Mouse (Mus musculus): Measurements from ENCODE around the gene Olfr97. TPM values are rescaled to one million over a fixed set of nuclear protein-coding genes. Genes with fewer than 3 reads are reported as not detected.

Gene Olfr97
- polyA plus RNA-seq, 1 experiment, result not detected

DNA sequence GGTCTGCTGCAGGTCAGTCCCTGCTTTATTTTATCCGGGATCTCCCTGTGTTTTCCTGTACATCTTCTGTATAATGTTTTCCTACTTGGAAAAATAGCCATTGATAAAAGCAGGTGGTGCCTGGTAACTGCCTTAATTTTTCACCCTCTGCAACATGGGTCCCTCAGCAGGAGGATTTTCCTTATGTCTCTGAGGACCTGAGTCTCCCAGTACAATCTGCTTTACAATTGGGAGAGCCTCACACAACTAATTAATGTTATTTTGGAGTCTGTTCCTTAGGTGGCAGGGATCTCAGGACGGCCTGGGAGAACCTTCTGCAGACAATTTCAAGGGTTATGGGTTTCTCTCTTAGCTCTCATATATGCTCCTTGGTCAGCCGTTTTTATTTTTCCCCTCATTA is 24.1 kb downstream of the Olfr97 start, which contains the start of gene Olfr95:
Gene Olfr95 (minus strand): TSS at position 101 of the 400 bp plus-strand sequence.
- H3K4me1 ChIP-seq (ENCODE audit: control insufficient read depth, insufficient read depth, insufficient read length, low read length), result no peaks in the 10 kb centered on the region
- no peak within 1 kb of the TSS for H3K4me3 ChIP-seq (ENCODE audit: insufficient read depth, low read depth, low read length)
- no peak within 1 kb of the TSS for H3K27ac ChIP-seq (replicated peaks; ENCODE audit: low read depth, low read length)

DNA sequence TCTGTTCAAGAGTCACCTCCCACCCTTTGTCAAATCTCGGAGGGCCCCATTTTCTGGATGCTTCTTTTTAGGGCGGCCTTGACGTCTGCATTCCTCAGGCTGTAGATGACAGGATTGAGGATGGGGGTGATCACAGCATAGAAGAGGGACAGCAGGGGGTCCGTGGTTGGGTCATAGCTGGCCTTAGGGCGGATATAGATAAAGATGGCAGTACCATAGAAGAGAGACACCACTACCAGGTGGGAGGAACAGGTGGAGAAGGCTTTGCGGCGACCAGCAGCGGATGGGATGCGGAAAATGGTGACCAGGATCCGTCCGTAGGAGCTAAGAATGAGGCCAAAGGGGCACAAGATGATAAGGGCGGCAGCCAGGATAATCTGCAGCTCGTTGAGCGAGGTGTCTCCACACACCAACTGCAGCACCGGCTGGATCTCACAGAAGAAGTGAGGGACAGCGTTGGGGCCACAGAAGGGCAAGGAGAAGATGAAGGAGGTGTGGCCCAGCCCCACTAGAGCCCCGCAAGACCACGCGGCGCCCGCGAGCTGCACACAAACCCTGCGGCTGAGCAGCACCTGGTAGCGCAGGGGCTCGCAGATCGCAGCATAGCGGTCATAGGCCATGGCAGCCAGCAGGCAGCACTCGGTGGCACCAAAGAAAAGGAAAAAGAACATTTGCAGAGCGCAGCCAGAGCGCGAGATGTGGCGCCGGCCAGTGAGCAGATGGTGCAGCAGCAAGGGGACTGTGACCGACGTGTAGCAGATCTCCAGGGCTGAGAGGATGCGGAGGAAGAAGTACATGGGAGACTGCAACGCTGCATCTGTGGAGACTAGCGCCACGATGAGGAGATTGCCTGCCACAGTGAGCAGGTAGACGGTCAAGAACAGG is 26.0 kb downstream of the Olfr97 start:
- H3K4me1 ChIP-seq (ENCODE audit: control insufficient read depth, insufficient read depth, insufficient read length, low read length), result no peaks in the 10 kb centered on the region
- no peak overlapping the region for H3K4me3 ChIP-seq (ENCODE audit: insufficient read depth, low read depth, low read length)
- H3K27ac ChIP-seq (replicated peaks; ENCODE audit: low read depth, low read length), result no peak overlapping the region

DNA sequence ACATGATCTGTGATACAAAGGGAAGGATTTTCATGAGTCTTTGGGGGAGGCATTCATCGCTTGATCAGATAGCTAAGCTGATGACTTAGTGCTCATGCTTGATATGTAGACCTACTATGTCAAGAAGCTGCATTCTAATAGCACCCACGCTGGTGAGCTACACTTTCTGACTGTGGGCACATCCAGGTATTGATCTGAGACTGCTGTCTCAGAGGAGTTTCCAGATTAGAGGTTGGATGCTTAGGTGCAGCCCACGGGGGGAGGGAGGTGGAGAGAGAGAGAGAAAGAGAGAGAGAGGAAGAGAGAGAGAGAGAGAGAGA is 33.3 kb downstream of the Olfr97 start:
- Histone ChIP-seq H3K27ac (replicated peaks; ENCODE audit: low read depth, low read length) (no peak overlapping the region), H3K4me1 (ENCODE audit: control insufficient read depth, insufficient read depth, insufficient read length, low read length) (no peaks in the 10 kb centered on the region), H3K4me3 (ENCODE audit: insufficient read depth, low read depth, low read length) (no peak overlapping the region)

DNA sequence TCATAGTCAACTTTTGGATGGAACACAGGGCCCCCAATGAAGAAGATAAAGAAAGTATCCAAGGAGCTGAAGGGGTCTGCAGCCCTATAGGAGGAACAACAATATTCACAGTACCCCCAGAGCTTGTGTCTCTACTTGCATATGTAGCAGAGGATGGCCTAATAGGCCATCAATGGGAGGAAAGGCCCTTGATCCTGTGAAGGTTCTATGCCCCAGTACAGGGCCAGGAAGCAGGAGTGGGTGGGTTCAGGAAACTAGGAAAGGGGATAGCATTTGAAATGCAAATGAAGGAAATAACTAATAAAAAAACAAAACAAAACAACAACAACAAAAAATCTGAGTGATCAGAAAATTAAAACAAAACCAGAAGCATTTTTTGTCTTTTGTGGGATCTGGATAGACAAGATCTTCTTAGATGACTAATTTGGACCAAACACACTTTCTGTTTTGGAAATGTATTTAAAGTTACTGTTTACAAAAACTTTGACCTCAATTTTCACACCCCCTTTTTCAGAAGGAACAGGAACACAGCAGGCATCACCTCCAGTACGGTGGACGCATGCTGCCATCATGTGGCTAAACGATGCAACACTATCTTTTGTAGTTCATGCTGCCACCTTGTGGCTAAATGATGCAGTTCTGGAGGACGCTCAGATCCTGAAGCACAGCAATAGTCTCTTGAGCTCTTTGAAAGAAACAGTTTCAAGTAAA is 33.8 kb downstream of the Olfr97 start:
- no peaks in the 10 kb centered on the region for H3K4me1 ChIP-seq (ENCODE audit: control insufficient read depth, insufficient read depth, insufficient read length, low read length)
- no peak overlapping the region for H3K27ac ChIP-seq (replicated peaks; ENCODE audit: low read depth, low read length)
- H3K4me3 ChIP-seq (ENCODE audit: insufficient read depth, low read depth, low read length), result no peak overlapping the region

DNA sequence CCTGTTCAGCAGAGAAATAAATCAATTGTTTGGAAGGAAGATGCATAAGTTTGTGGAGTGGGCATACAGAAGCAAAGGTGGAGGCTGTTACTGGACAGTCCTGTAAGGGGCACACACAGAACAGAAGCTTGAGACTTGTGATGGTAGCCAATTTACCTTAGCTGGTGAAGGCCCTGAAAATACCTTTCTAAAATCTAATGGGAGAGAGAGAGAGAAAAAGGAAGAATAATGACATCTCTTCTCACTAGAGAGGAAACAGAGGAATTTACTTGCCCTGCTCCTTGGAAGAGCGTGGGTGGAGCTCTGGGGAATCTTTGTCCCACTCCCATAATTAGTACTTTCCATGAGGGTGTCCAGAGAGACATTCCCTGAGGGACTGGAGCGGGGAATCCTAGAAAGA is 36.2 kb downstream of the Olfr97 start, which contains the start of gene Olfr94:
Gene Olfr94 (minus strand): TSS at position 101 of the 400 bp plus-strand sequence.
- no peak within 1 kb of the TSS for H3K4me3 ChIP-seq (ENCODE audit: insufficient read depth, low read depth, low read length)

DNA sequence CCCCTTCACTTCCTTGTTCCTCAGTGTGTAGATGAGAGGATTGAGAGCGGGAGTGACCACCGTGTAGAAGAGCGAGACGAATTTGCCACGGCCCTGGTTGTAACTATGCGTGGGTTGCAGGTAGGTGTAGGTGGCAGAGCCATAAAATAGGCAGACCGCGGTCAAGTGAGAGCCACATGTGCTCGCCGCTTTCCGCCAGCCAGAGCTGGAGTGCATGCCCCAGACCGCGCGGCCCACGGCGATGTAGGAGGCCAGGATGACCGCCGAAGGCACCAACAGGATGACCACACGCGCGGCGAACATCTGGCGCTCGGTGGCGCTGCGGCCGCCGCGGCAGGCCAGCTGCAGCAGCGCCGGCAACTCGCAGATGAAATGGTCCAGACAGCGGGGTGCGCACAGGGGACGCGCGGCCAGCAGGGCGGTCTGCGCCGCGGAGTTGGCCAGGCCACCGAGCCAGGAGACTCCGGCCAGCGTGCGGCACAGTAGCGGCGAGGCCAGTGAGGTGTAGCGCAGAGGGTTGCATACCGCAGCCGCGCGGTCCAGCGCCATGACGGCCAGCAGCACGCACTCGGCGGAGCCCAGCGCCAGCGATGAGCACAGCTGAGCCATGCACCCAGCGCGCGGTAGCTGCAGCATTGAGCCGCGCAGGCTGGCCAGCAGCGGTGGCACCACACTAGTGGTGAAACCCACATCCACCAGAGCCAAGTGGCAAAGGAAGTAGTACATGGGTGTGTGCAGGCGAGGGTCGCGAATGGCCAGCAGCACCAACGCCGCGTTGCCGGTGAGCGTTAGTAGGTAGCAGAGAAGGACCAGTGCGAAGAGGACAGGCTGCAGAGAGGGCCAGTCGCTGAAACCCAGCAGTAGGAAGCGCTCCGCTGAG is 40.0 kb downstream of the Olfr97 start:
- Histone ChIP-seq H3K27ac (replicated peaks; ENCODE audit: low read depth, low read length) (no peak overlapping the region), H3K4me3 (ENCODE audit: insufficient read depth, low read depth, low read length) (peak overlapping the region; percentile 54)

More for the DNA sequence above, 36.2 kb downstream of the Olfr97 start, which contains the start of gene Olfr94:
- Histone ChIP-seq H3K27ac (replicated peaks; ENCODE audit: low read depth, low read length) (no peak within 1 kb of the TSS), H3K4me1 (ENCODE audit: control insufficient read depth, insufficient read depth, insufficient read length, low read length) (peaks cover 2% of the 10 kb centered on the region; the same call in 1 of the 2 replicates)

DNA sequence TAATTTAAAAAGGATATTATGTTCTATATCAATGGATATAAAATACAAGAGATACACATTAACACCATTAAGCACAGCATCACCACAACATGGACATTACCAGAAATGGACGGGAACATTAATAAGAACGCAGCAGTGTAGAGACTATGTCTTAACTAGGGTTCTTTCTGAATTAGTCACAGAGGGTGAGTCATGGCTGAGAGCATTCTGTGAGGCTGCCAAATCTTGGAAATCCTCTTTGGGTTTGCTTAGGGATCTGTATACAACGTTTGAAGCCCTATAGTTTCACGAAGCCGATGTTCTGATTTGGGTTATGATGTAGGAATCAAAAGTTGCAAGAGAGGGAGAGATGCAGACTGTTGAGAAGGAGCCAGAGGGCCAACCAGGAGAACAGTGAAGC is 42.3 kb downstream of the Olfr97 start:
- H3K4me1 ChIP-seq (ENCODE audit: control insufficient read depth, insufficient read depth, insufficient read length, low read length), result peaks cover 4% of the 10 kb centered on the region; the same call in 1 of the 2 replicates
- no peak overlapping the region for H3K4me3 ChIP-seq (ENCODE audit: insufficient read depth, low read depth, low read length)
- no peak overlapping the region for H3K27ac ChIP-seq (replicated peaks; ENCODE audit: low read depth, low read length)

More for the DNA sequence above, 40.0 kb downstream of the Olfr97 start:
- H3K4me1 ChIP-seq (ENCODE audit: control insufficient read depth, insufficient read depth, insufficient read length, low read length), result peaks cover 4% of the 10 kb centered on the region; the same call in 1 of the 2 replicates

DNA sequence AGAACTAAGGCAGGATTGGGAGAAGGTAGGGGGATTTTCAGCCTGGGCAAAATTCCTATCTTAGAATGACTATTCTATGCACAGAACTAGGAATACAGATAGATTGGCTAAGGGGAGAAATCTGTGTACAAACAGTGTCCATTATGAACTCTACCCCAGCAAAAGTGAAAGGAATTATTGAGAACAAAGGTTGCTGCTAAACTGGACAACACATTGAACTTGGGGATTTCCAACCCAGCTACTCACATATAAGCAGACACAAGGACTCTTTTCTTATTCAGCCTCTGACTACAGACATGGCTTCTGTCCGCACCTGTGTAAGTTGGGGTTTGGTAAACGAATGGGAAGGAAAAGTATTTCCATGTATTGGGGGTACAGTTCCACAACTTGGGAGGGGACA is 43.5 kb downstream of the Olfr97 start, which contains the start of gene Ubd:
Gene Ubd (plus strand): TSS at position 237 of the 400 bp plus-strand sequence.
- H3K4me3 ChIP-seq (ENCODE audit: insufficient read depth, low read depth, low read length), result 0 out of 2 replicates have a peak within 1 kb of the TSS, but pooled peaks have one; percentile 17
- H3K27ac ChIP-seq (replicated peaks; ENCODE audit: low read depth, low read length), result peak within 1 kb of the TSS; percentile 68; the same call in 1 of the 2 replicates
- peaks cover 4% of the 10 kb centered on the region; the same call in 1 of the 2 replicates for H3K4me1 ChIP-seq (ENCODE audit: control insufficient read depth, insufficient read depth, insufficient read length, low read length)

DNA sequence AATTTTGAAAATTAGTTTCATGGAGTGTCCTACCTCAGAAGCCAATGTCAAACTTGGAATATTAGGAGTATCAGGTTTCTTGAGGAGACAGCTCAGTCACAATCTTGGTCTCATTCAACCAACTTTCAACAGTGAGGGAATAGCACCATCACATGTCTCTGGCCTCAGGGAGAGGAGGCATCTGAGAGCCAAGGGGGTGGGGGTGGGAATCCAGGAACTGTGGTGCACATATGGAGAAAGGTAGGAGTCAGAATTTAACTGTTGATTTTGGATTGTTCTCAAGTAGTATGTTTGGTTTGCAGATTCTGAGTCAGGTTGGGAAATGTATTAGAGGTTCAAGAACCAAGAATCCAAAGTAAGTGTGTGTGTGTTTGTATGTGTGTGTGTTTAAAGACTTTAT is 44.1 kb downstream of the Olfr97 start:
- Histone ChIP-seq H3K27ac (replicated peaks; ENCODE audit: low read depth, low read length) (no peak overlapping the region), H3K4me3 (ENCODE audit: insufficient read depth, low read depth, low read length) (no peak overlapping the region), H3K4me1 (ENCODE audit: control insufficient read depth, insufficient read depth, insufficient read length, low read length) (peaks cover 4% of the 10 kb centered on the region; the same call in 1 of the 2 replicates)

DNA sequence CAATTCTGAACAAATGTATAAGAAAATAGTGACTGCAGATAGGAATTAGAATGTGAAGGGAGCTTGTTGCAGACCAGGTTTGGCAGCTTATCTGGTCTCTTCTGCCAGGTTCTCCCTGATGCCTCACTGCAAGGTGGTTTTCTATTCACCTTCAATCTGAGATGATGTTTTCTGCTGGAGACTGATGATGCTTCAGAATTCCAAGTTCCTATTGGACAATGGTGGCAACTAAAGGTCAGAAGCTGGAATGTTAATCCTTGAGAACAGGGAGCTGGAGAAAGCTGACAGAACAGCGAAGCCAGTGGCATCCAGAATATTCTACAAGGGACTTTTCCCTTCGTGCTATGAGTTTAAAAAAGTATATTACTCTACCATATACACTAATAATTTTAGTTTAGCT is 46.4 kb downstream of the Olfr97 start:
- H3K27ac ChIP-seq (replicated peaks; ENCODE audit: low read depth, low read length), result no peak overlapping the region
- H3K4me3 ChIP-seq (ENCODE audit: insufficient read depth, low read depth, low read length), result no peak overlapping the region
- H3K4me1 ChIP-seq (ENCODE audit: control insufficient read depth, insufficient read depth, insufficient read length, low read length), result 0 out of 2 replicates have a peak, but pooled peaks cover 2% of the 10 kb centered on the region

DNA sequence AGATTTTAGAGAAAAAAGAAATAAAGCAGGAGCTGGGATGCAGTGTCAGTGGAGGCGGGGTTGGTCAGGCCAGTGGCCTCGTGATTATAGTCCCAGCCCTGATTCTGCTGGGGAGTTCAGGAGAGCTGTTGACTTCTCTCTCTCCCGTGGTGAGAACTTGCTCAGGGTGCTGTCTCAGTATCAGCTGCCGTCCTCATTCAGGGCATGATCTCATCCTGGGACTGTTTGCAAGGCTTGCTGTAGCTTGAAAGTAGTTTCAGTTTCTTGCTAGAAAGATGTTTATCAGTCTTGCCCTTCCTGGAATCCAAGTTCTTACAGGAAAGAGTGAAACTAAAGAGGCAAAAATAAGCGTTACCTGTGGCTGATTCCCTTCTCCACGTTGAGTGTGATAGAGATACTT is 51.7 kb downstream of the Olfr97 start:
- no peak overlapping the region for H3K4me3 ChIP-seq (ENCODE audit: insufficient read depth, low read depth, low read length)
- no peaks in the 10 kb centered on the region for H3K4me1 ChIP-seq (ENCODE audit: control insufficient read depth, insufficient read depth, insufficient read length, low read length)
- H3K27ac ChIP-seq (replicated peaks; ENCODE audit: low read depth, low read length), result peak overlapping the region; percentile 48

Other genes starting within 250 kb of the Olfr97 start
- gene H2-M5, start 247.8 kb downstream of the Olfr97 start, polyA plus RNA-seq (2012; ENCODE audit: insufficient read depth, insufficient read length, missing spikeins), result 0.63 TPM in 1 of 2 replicates, not detected in the other
- gene Zfp57, start 236.2 kb downstream of the Olfr97 start, polyA plus RNA-seq (2012; ENCODE audit: insufficient read depth, insufficient read length, missing spikeins), result not detected in 2 replicates
- not detected in 2 replicates for gene Mog, start 213.9 kb downstream of the Olfr97 start, polyA plus RNA-seq (2012; ENCODE audit: insufficient read depth, insufficient read length, missing spikeins)
- 3.8 and 4.5 TPM in 2 replicates for gene Gabbr1, start 191.4 kb downstream of the Olfr97 start, polyA plus RNA-seq (2012; ENCODE audit: insufficient read depth, insufficient read length, missing spikeins)
- not detected in 2 replicates for gene Olfr90, start 148.8 kb downstream of the Olfr97 start, polyA plus RNA-seq (2012; ENCODE audit: insufficient read depth, insufficient read length, missing spikeins)
- not detected in 2 replicates for gene Olfr91, start 139.1 kb downstream of the Olfr97 start, polyA plus RNA-seq (2012; ENCODE audit: insufficient read depth, insufficient read length, missing spikeins)
- not detected in 2 replicates for gene Olfr92, start 117.2 kb downstream of the Olfr97 start, polyA plus RNA-seq (2012; ENCODE audit: insufficient read depth, insufficient read length, missing spikeins)
- gene Olfr93, start 75.8 kb downstream of the Olfr97 start, polyA plus RNA-seq (2012; ENCODE audit: insufficient read depth, insufficient read length, missing spikeins), result not detected in 2 replicates
- gene Ubd, start 43.4 kb downstream of the Olfr97 start, polyA plus RNA-seq (2012; ENCODE audit: insufficient read depth, insufficient read length, missing spikeins), result 2.6 and 2.9 TPM in 2 replicates
- not detected in 2 replicates for gene Olfr94, start 36.3 kb downstream of the Olfr97 start, polyA plus RNA-seq (2012; ENCODE audit: insufficient read depth, insufficient read length, missing spikeins)
- gene Olfr95, start 24.2 kb downstream of the Olfr97 start, polyA plus RNA-seq (2012; ENCODE audit: insufficient read depth, insufficient read length, missing spikeins), result not detected in 2 replicates
- not detected in 2 replicates for gene Olfr96, start 17.2 kb downstream of the Olfr97 start, polyA plus RNA-seq (2012; ENCODE audit: insufficient read depth, insufficient read length, missing spikeins)
- gene Olfr98, start 26.4 kb upstream of the Olfr97 start, polyA plus RNA-seq (2012; ENCODE audit: insufficient read depth, insufficient read length, missing spikeins), result not detected in 2 replicates
- 2.2 and 4.9 TPM in 2 replicates for gene H2-M3, start 32.9 kb upstream of the Olfr97 start, polyA plus RNA-seq (2012; ENCODE audit: insufficient read depth, insufficient read length, missing spikeins)
- gene Olfr99, start 46.1 kb upstream of the Olfr97 start, polyA plus RNA-seq (2012; ENCODE audit: insufficient read depth, insufficient read length, missing spikeins), result not detected in 2 replicates
- not detected in 2 replicates for gene Olfr101, start 67.0 kb upstream of the Olfr97 start, polyA plus RNA-seq (2012; ENCODE audit: insufficient read depth, insufficient read length, missing spikeins)
- gene Olfr102, start 79.7 kb upstream of the Olfr97 start, polyA plus RNA-seq (2012; ENCODE audit: insufficient read depth, insufficient read length, missing spikeins), result not detected in 2 replicates
- gene Olfr103, start 102.4 kb upstream of the Olfr97 start, polyA plus RNA-seq (2012; ENCODE audit: insufficient read depth, insufficient read length, missing spikeins), result not detected in 2 replicates
- not detected in 2 replicates for gene Olfr104-ps, start 122.3 kb upstream of the Olfr97 start, polyA plus RNA-seq (2012; ENCODE audit: insufficient read depth, insufficient read length, missing spikeins)
- gene Olfr105-ps, start 141.7 kb upstream of the Olfr97 start, polyA plus RNA-seq (2012; ENCODE audit: insufficient read depth, insufficient read length, missing spikeins), result not detected in 2 replicates
- not detected in 2 replicates for gene Olfr106-ps, start 153.1 kb upstream of the Olfr97 start, polyA plus RNA-seq (2012; ENCODE audit: insufficient read depth, insufficient read length, missing spikeins)
- gene Olfr107, start 161.9 kb upstream of the Olfr97 start, polyA plus RNA-seq (2012; ENCODE audit: insufficient read depth, insufficient read length, missing spikeins), result not detected in 2 replicates
- not detected in 2 replicates for gene Olfr108, start 208.2 kb upstream of the Olfr97 start, polyA plus RNA-seq (2012; ENCODE audit: insufficient read depth, insufficient read length, missing spikeins)
- not detected in 2 replicates for gene Olfr109, start 221.6 kb upstream of the Olfr97 start, polyA plus RNA-seq (2012; ENCODE audit: insufficient read depth, insufficient read length, missing spikeins)
- gene H2-M2, start 246.2 kb upstream of the Olfr97 start, polyA plus RNA-seq (2012; ENCODE audit: insufficient read depth, insufficient read length, missing spikeins), result not detected in 2 replicates